Mouse (Mus musculus) embryo, embryonic 11 days (tissue): Measurements from ENCODE around the gene Zfp654.

ENCODE experiments used
- DNase-seq: peaks from one replicate; pipeline ENCODE4 v3.0.0-alpha.2; 2015

The Zfp654 gene

DNA sequence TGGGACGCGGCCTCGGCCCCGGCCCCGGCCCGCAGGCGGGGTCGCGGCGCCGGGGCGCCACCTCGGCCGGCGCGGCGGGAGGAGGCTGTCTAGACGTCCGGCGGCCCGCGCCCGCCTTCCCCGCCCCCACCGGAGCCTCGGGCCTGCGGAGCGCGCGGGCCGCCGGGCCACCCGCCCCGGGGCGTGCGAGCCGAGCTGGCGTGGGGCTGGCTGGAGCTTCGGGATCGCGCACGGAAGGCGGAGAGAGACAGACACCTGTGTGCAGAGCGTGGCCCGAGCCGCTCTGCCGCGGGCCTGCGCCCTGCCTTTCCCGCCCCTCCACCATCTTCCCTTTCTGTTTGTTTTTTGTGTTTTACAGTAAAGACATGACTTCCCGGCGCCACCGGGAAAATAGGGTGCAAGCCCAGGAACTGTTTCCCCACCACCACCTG, 1.0 kb upstream of the Zfp654 start:
- DNase-seq = peak; percentile 62

DNA sequence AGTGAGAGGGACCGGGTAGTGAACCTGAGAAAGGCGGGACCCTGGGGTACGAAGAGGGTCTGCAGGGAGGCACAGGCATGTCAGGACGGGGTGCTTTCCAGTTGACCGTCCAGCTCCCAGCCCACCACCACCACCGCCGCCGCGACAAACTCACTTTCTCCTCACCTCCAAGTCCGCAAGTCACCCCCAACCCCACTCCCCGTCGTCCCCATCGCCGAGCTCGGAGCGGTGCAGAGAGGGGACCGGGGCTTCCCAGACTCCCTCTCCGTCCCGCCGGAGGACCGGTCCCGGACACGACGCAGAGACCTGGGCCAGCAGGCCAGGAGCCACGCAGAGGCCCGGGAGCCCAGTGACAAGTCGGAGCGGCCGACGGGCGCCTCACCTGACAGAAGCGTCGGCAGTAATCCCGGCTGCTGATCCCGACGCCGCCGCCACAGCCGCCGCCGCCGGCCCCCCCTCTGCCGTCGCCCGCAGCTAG, 328 bp downstream of the Zfp654 start:
- no peak for DNase-seq

DNA sequence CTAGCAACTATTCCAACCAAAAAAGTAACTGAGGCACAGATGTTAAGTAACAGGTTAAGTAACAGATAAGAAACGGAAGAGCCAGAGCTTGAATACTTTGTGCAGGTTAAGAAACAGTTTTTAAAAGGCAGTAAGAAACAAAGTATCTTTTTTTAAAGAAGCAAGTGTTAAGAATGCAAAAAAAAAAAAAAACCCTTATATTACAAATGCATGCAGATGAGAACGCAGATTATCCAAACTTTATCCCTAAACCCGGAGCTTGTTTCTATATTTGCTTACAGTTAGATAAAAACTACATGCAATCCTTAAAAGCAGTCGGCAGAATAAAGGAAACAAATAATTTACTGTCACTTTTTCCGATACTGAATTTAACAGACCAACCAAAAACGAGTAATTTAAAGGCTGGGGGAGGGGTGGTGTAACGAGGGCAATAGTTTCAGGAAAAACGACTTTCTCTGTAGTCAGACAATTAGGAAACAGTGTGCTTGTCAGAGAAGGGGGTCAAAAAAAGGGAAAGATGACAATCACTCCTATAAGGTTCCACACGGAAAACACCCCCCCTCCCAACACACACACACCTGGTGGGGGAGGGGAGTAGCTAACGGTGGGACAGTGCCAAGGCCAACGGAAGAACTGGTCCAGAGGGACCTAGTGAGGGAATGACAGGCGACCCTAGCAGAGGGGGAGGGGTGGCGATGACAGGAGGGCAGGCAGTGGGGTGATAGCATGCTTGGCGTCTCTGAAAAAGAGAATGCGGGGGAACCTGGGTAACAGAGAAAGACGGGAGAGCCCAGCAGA, 966 bp downstream of the Zfp654 start:
- DNase-seq = peak; percentile 57

DNA sequence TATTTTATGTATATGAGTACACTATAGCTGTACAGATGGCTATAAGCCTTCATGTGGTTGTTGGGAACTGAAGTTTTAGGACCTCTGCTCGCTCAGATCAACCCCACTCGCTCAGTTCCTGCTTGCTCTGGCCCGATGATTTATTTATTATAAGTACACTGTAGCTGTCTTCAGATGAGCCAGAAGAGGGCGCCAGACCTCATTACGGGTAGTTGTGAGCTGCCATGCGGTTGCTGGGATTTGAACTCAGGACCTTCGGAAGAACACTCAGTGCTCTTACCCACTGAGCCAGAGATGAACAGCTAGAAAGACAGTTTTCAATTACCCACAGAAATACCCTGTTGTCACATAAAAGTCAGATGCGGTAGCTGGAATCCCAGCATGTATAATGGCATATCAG, 5.5 kb downstream of the Zfp654 start:
- DNase-seq = peak; percentile 5

DNA sequence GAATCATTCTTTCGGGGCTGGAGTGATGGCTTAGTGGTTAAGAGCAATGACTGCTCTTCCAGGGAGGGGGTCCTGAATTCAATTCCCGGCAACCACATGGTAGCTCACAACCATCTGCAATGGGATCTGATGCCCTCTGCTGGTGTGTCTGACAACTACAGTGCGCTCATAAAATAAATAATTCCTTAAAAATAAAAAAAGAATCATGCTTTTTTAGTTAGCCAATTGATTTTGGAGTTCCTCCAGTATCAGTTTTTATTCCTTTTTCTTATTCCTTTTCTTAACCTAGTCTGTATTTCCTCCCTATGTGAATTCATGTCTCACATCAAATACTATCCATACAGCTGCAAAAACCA, 9.1 kb downstream of the Zfp654 start:
- no peak for DNase-seq

DNA sequence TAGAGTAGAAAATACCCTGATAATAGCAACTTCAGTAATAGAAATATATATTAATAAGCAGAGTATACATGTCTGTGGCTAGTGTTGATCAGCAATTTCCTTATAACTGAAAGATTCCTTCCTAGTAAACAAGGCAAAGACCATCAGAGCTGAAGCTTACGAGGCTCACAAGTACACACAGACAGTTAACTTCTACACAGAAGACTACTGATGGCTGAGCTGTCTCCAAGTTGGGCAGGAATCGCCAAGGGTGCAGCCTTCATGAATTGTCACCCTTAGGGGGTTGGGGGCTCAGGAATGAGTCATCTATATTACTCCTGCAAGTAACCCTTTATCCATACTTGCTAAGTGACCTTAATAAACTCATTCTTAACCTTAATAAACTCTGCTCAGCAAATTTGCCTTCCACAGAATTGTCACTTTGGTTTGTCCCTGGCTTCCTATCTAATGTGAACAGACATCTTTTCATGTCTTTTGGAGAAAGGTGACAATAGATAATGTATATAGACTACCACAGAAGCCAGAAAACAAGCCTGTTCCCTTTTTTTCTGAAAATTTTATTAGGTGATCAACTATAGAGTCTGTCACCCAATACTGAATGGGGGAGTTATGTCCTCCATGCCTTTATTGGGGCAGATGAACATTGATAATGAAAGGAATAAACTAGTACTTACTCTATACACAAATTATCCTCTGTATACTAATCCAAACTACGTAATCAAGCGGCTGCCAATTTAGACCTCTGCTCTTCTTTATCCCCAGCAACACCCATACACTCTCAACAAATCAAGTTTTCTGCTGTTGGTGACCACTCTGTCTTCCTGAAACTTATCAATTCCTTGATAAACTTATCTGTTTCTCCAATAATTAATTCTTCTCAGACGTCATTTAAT, 9.7 kb downstream of the Zfp654 start:
- DNase-seq = no peak

DNA sequence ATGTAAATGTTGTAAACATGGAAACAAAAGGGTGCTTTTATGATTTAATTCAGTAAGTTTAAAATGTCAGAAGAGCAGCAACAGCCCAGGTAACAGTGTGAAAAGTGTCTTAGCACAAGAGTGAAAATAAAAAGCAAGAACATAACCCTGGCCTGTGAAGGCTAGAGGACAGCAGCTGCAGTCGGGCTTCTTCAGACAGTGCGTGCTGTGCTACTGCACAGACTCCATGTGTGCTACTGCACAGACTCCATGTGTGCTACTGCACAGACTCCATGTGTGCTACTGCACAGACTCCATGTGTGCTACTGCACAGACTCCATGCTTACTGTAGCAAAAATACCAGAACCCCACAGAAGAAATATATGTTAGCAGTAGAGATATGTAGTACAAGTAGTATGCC, 14.7 kb downstream of the Zfp654 start:
- DNase-seq = no peak

DNA sequence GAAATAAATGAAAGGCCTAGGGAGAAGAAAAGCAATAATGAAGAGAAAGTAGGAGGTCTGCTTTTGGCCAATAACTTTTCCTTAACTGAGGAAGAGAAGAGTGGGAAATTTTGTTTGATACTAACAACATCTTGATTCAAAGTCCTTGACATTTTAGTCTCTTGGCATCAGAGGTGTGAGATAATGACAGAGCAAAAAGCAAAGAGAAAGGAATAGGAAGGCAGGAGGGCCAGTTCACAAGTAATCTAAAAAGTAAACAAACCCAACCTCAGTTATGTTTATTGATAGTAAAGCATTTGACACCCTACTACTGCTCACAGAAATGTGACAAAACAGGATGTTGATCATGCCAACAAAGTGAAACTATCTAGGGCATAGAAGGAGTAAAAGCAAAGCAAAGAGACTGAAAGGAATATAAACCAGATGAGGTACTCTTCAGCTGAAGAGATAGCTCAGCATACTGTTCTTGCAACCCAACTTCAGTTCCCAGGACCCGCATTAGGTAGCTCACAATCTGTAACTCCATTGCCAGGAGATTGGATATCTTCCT, 15.4 kb downstream of the Zfp654 start:
- no peak for DNase-seq

DNA sequence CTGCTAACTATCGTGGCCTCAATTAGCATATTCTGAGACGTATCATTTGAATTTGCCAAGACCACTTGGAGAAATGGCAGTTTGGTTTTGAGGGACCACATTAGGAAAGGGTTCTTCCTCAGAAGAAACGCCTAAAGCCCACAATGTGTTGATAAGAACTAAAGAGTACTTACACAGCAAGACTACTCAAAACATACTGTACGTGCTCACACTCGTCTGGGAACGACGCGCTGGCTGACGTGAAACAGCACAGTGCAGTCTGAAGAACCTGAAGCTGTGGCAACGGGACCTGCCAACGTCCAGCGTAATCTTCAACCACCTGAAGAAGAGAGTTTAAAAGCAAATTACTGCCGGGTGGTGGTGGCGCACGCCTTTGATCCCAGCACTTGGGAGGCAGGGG, 21.2 kb downstream of the Zfp654 start:
- no peak for DNase-seq

DNA sequence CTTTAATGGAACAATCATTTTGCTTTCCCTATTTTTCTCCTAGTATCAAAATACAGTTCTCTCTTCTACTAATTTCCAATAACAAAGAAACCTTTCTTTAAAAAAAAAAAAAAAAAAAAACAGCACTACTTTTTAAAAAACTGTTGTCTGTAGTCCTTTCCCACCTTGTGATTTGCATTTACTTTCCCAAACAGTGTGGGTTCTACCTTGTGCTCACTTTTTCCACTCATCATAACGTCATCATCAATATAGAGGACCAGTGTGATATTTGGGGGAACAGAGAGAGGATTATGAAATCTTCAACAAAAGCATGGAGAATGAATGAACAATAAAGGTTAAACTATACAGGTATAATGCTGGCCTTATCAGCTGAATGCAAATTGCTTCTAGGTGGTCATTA, 27.0 kb downstream of the Zfp654 start:
- DNase-seq = no peak

DNA sequence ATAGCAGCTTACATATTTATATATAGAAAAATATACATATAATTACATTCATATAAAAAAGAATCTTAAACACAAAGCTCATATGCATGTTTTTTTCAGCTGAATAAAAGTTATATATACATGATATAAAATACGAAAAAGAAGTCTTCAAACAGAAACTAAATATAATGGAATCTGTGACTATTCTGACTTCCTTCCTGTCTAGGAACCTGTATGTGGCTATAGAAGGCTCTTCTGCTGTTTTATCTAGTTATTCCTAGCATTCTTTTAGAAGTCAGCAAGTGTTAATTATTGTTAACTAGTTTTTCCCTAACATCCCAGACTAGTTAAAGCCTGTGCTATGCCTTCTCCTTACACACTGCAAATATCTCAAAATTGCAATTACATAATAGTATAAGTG, 27.6 kb downstream of the Zfp654 start:
- DNase-seq = no peak

DNA sequence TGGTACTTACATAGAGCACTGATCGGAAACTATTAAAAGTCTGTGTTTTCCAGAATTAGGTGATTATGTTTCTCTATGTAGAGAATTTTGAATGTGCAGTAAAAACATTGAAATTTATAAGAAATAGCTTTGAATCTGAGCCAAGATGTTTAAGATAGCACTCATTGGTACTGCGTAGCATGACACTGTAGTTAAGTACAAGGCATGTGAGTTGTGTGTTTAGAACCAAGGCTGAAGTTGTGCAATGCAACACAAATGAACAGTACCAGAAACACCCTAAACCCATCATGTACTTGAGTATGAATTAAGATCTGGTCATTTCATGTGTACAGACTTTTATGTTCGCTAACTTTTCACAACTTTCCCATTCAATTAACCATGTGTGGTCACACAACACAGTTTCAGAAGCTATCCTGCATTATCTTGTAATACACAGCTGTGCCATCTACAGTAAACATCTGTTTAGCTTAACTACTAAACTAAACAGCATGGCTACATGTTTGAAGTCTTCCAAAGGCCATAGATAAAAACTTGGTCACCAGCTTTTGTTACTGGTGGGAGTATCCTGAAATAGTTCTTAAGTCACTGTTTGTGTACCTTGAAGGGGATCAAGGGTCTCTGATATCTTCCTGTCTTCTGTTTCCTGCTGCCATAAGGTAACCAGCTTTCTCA, 34.2 kb downstream of the Zfp654 start:
- DNase-seq = no peak

DNA sequence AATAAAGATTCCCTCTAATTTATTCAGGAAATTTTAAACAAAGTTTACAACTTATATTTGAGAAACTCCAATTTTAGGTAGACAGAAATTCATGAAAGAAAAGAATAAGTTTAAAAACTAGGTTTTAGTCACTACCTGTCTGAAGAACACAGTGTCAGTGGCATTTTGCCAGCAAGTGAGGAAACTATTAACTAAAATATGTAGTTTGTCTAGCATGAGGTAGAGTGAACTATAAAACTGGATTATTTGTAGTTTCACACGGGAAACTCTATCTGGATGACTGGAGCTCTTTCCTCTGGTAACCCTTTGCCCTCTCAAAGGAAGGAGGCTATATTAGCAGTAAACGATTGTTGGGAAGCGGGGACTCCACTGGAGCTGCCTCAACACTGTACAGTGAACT, 48.4 kb downstream of the Zfp654 start:
- DNase-seq = no peak

DNA sequence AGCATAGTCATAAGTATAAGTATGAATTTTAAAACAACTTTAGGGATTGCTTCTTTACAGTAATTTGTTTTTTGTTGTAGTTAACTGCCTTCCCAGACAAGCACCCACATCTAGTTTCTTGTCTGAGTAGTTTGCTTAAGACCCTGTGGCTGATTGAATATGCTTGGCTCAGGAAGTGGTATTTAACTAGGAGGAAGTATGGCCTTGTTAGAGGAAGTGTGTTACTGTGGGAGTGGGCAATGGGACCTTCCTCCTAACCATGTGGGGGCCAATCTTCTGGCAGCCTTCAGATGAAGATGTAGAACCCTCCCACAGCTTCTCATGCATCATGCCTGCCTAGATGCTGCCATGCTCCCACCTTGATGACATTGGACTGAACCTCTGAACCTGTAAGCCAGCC, 49.8 kb downstream of the Zfp654 start:
- no peak for DNase-seq

DNA sequence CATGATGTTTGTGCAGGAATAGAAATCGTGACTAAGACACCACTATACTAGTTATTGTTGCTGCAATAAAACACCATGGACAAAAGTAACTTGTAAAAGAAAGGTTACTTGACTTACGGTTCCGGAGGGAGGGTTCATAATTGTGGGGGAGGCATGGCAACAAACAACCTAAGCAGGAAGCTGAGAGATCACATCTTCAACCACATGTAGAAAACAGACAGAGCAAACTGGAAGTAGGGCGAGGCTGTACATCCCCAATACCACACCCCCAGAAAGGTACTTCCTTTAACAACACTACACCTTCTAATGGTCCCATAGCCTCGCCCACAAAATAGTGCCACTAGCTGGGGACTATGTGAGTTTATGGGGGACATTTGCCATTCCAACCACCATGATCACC, 51.1 kb downstream of the Zfp654 start:
- DNase-seq = no peak

DNA sequence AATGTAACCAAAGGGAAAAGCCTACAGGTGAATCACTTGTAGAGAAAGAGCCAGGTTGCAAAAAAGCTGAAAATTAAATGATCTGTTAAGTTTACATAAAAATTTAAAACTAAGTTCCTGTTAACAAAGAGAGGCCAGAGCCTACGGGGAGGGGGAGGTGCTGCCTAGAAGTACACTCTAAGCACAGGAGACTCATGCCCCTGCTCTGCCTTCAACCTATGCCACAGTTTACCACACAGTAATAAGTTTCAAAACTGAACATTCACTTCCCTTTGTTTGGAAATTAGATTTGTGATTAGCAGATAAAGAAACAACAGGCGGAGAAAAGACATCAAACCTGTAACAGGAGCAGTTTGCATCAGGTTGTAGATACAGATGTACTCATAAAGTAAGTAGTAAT, 56.6 kb downstream of the Zfp654 start:
- no peak for DNase-seq

DNA sequence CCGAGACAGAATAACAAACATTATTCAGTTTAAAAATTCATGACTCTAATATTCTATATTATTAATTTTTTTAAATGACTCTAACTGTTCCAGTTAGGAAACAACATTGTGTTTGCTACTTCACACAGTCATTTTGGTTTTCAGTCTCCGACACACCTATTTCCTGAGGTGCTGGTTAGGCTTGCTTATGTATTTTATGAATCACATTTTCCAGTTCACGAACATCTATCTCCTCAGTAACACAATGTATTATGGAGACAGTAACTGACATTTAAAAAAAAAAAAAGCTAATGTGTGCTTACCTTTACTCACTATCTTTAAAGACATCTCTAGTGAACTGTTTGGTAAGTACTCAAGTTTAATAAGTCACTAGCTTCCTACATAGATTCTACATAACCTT, 61.7 kb downstream of the Zfp654 start:
- DNase-seq = no peak

DNA sequence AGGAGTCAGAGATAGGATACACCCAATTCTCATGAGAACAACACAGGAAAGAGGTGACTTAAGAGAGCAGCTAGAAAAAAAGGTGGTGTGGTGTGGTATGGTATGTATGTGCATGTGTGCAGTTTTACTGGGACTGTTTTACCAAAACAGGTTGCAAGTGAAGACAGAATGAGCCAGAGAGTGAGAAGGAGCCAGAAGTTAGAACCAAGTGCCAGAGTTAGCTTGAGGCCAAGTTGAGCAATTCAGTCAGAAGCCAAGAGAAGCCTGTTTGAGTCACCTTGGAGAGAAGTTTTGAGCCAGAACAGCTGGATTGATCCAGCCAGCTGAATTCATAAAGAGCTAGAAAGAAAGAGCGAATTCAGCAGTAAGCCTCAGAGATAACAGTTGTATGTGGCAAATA, 75.9 kb downstream of the Zfp654 start:
- no peak for DNase-seq

DNA sequence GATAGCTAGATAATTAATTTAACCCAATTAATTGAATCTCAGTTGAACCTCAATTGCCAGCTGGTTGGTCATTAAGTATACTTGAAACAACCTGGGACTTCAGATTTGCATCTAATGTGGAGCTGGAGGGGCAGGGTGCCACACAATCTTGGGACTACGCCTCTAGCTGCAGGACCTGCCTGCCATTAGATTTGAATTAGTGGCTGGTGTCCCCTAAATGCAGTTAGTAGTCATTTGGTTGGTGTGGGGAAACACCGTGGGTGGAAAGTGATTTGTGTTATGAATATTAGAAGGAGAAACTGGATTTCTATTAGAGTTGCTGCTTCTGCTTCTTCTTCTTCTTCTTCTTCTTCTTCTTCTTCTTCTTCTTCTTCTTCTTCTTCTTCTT, 80.0 kb downstream of the Zfp654 start:
- DNase-seq = no peak

DNA sequence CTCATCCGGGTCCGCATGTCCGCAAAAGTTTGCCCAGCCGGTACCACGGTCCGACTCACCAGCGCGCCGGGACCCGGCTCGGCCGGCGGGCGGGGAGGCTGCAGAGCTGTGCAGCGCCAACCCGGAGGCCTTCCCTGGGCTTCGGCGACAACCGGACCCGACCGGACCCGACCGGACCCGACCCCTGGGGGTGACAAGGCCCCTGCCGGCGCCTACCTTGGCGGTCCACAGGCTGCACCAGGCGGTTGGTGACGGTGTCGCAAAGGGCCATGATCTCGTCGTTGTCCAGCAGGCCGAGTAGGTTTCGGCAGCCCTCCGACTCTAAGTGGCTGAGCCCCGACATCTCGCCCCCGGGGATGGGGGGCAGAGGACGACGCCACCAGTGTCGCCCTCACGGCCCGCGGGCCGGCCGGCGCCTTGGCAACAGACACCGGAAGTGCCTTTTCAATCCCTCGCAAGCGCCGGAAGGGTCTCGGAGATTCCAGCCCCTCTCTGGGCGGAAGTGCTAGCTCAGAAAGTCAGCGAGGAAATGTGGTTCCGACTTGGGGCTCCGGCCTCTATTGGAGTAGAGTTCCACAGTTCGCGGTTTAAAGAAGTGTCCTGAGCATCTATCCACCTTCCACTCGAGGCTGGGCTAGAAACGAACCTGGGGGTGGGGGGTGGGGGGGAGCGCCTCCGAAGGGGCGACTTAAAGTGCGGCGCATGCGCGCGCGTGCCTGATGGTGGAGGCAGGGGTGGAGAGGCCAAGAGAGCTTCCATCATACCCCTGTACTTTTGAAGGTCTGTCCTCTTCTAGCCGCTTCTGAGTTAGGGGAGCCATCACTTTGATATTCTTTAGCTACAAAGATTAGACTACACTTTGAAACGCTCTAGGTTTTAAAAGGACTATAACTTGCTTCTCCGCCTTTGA, 80.7 kb downstream of the Zfp654 start, which contains the start of gene 4930453N24Rik:
TSS of gene 4930453N24Rik (minus strand) at position 641 of the 910 bp plus-strand sequence.
- DNase-seq = peak; percentile 95

DNA sequence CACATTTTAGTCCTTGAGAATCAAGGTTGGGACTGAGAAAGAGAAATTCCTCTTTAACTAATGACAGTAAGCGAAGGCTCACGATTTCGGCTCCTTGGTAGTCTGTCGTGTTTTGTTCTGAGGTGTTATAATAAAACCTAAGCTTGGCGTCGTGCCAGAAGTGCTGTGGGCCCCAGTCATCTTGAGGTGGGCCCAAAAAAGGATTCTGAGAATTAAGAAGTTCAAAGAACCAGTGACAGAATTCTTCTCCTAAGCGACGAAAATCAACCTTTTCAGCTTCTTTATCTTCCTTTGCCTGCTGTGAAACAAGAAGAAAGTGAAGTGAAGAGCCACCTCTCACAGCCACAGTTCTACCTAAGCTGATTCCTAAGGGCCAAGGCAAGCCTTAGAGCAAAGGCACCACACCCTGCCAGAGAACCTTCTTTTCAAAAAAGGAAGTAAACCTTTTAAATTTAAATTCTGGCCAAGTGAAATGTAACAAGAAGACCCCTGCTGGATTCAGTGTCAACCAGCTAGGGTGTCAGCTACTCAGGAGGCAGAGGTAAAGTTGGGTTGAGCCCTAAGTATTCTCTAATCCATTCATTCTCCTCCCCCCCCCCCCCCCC, 84.7 kb downstream of the Zfp654 start:
- DNase-seq = no peak

DNA sequence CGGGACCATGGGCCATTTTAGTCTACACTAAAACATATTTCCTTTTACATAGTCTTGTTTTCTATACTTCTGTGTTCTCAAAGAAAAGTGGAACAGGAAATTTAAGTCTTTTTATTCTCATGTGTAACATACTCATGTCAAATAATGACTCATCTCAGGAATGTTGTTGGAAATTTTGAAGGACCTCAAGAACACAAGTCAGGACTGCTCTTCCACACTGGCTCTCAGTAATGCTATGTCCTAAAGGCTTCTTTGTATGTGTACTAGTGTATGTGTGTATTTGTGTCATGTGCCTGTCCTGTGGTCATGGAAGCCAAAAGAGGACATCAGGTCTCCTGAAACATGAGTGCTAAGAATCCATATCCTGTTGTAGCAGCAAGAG, 92.2 kb downstream of the Zfp654 start:
- DNase-seq = no peak
